In the genomic region with DNA sequence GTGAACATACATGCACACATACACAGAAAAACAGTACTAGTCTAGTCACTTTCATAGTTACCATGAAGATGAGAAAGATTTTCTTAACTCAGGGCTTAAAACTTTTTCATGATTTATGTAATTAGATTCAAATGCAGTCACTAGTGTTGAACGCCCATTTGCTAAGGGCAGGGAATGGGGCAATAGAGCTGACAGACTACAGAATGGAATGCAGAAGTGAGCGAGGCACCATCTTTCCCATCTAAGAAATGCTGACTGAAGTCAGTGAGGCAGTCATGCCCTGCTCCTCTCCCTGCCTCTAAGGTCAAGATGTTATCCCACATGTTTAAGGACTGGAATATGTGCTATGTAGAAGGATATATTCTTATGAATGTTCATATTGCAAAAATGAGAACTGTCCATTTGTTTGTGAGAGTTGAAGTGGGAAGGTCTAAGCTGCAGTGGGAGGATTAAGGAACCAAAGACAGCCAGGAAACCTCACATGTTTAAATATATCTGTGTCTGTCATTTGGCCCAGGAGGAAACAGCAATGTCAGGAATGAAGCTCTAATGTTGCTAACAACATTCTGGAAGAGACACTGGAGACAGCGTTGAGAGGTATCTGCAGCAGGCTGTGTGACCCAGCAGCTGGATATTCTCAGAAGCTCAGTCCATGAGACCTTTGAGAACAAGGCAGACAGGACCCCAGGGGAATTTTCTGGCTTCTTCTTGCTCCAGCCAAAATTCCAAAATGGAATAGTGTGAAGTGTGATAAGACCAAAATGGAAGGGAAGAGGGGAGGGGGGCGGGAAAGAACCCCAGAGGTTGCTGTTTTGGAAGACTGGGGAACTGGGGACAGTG, we compare ENCODE assay signal across 10 mouse cellular contexts.
A peak's percentile ranks its signal among the peaks of the same experiment; 100 is the strongest.
DNase-seq lines count a peak whose midpoint lies in the region; ATAC-seq and TF ChIP-seq lines count a peak whose summit lies in the region.
"Had no signal": no experiment of that assay in that cellular context is flagged by ENCODE, and none has a peak within 500 bp of the region (broad histone marks: within the 10 kb centered on the region; RNA-seq: fewer than 3 reads in every experiment).

No protein-coding gene starts in this region.

- DNase-seq in gastrocnemius, adult 18-20 months (ENCODE audit: low spot score) = peak; percentile 23
- DNase-seq in gastrocnemius, postnatal 36 days = no peak
- DNase-seq in kidney, postnatal 4 days = peak; percentile 50 to 67
- peak; percentile 34 for DNase-seq in skeletal muscle tissue, adult 2 months (ENCODE audit: low read depth, low spot score)
- DNase-seq in layer of hippocampus, postnatal 10 days (ENCODE audit: low spot score in 2 of 2) = no peak
- DNase-seq in gastrocnemius, postnatal 10 days = no peak
- no peak for DNase-seq in layer of hippocampus, adult 2 months (ENCODE audit: low spot score in 2 of 2)

- H3K27me3 ChIP-seq in heart, embryonic 15.5 days = no peaks in the 10 kb centered on the region

- no peak for TF ChIP-seq CTCF in layer of hippocampus, adult 2 months (conservative IDR thresholded peaks at IDR 0.05)

- ATAC-seq in heart, embryonic 15.5 days (replicated peaks; ENCODE audit: insufficient number of reproducible peaks, insufficient read depth, low FRiP score, low read depth) = peak; percentile 81

- H3K4me1 ChIP-seq in heart, embryonic 15.5 days (replicated peaks) = peaks cover 14% of the 10 kb centered on the region

- no peaks in the 10 kb centered on the region for H3K9me3 ChIP-seq in heart, embryonic 15.5 days (replicated peaks)

- H3K27ac ChIP-seq in heart, embryonic 15.5 days = peak overlapping the region; percentile 79
- H3K27ac ChIP-seq in layer of hippocampus, adult 2 months = no peak overlapping the region

- WGBS in heart, embryonic 15.5 days = 23% methylated on average over 4 of the region's 4 CpGs

- H3K4me2 ChIP-seq in heart, embryonic 15.5 days = 0 out of 2 replicates have a peak overlapping the region, but pooled peaks have one; percentile 31
- H3K4me2 ChIP-seq: midbrain, embryonic 11.5 days had no signal

- no peak overlapping the region for H3K4me3 ChIP-seq in heart, embryonic 15.5 days
- H3K4me3 ChIP-seq in layer of hippocampus, adult 2 months = no peak overlapping the region
- H3K4me3 ChIP-seq: erythroblast, embryonic 14.5 days had no signal

- no peak overlapping the region for H3K9ac ChIP-seq in heart, embryonic 15.5 days

- no peaks in the 10 kb centered on the region for H3K36me3 ChIP-seq in heart, embryonic 15.5 days

- intact Hi-C loops in gastrocnemius, postnatal 36 days (cut with DNase I) = no loop called here

Comparison
In these comparisons a context has a peak if more than half of its experiments do, and no peak if none do; other contexts are left out.
1. DNase-seq: peak in gastrocnemius, adult 18-20 months (single experiment), kidney, postnatal 4 days (2 of 2) and skeletal muscle tissue, adult 2 months (single experiment); none in gastrocnemius, postnatal 36 days (0 of 2), layer of hippocampus, postnatal 10 days (0 of 2), gastrocnemius, postnatal 10 days (single experiment) and layer of hippocampus, adult 2 months (0 of 2).